Mouse (Mus musculus): ENCODE measurements around the gene Fgfr2. TPM values are rescaled to one million over a fixed set of nuclear protein-coding genes. Genes with fewer than 3 reads are reported as not detected.
"Not testable (repeated sequence)": the region's sequence is repeated elsewhere in the genome, so short reads cannot be mapped to it uniquely, and the experiment has no call there.

Fgfr2 gene
- polyA plus RNA-seq, 1 experiment from 2014 or later: 92.5 TPM

DNA sequence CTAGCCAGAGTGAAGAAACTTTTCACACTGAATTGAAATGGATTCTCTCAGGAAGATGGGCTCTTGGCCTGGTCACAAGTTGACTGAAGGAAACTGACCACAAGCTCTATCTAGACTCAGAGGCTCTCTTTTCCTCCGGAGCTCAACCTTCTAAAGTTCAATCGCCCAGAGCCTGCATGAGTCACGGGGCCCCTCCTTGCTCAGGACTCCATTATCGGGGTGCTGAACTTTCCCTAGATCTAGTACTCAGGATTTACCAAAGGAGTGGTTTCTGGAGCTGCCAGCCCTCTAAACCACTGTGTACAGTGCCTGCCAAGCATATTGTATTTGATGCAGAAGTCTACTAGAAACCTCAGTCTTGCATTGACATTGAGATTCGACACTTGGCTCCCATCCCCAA, 1666.4 kb downstream of the Fgfr2 start:
- H3K36me3 ChIP-seq: no peaks in the 10 kb centered on the region

GRCm38 (mm10) chr7:131437051-131437450, 1686.1 kb downstream of the Fgfr2 start:
- Histone ChIP-seq H3K27me3 (ENCODE audit: insufficient read depth, poor library complexity, severe bottlenecking) (no peaks in the 10 kb centered on the region), H3K4me1 (replicated peaks) (no peaks in the 10 kb centered on the region), H3K36me3 (peaks cover 6% of the 10 kb centered on the region; the same call in 1 of the 2 replicates), H3K4me3 (no peak overlapping the region), H3K27ac (no peak overlapping the region), H3K9me3 (no peaks in the 10 kb centered on the region)
- WGBS: 58% methylated on average over 3 of the region's 3 CpGs
- DNase-seq (ENCODE audit: low spot score): no peak

More for the DNA sequence above, 1666.4 kb downstream of the Fgfr2 start:
- DNase-seq (ENCODE audit: low spot score): no peak
- WGBS: 88% methylated on average over 5 of the region's 5 CpGs
- Histone ChIP-seq H3K27ac (no peak overlapping the region), H3K4me3 (no peak overlapping the region), H3K27me3 (ENCODE audit: insufficient read depth, poor library complexity, severe bottlenecking) (peaks cover 29% of the 10 kb centered on the region), H3K9me3 (0 out of 2 replicates have a peak, but pooled peaks cover 2% of the 10 kb centered on the region), H3K4me1 (replicated peaks) (no peaks in the 10 kb centered on the region)

GRCm38 (mm10) chr7:131434276-131434675, 1688.9 kb downstream of the Fgfr2 start:
- WGBS: 83% methylated on average over 1 of the region's 1 CpGs
- H3K27me3 ChIP-seq (ENCODE audit: insufficient read depth, poor library complexity, severe bottlenecking): no peaks in the 10 kb centered on the region
- H3K36me3 ChIP-seq: peaks cover 7% of the 10 kb centered on the region
- H3K4me1 ChIP-seq (replicated peaks): no peaks in the 10 kb centered on the region
- DNase-seq (ENCODE audit: low spot score): no peak
- H3K4me3 ChIP-seq: no peak overlapping the region
- H3K27ac ChIP-seq: no peak overlapping the region
- no peaks in the 10 kb centered on the region for H3K9me3 ChIP-seq

GRCm38 (mm10) chr7:131432244-131432643, 1690.9 kb downstream of the Fgfr2 start:
- Histone ChIP-seq H3K9me3 (no peaks in the 10 kb centered on the region), H3K36me3 (peaks cover 12% of the 10 kb centered on the region), H3K27ac (no peak overlapping the region), H3K27me3 (ENCODE audit: insufficient read depth, poor library complexity, severe bottlenecking) (no peaks in the 10 kb centered on the region), H3K4me1 (replicated peaks) (no peaks in the 10 kb centered on the region), H3K4me3 (no peak overlapping the region)
- WGBS: 29% methylated on average over 1 of the region's 1 CpGs
- peak; percentile 43 for DNase-seq (ENCODE audit: low spot score)

DNA sequence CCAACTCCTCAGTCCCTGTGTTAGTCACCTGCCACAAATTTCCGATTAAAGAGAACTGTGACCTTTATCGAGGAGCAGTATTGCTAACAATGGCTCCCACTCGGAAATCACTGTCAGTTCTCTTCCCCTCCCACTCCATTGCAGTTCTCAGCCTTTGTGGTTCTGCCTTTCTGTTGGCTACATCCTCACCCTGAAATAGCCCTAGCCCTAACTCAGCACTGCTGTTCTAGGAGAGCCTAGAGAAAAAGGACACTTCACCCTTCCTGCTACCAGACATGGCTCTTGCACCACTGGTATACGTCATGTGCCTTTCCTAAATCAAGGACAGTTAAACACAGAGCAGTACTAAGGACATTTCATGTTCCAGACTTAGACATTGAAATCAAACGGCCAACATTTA, 1695.8 kb downstream of the Fgfr2 start:
- Histone ChIP-seq H3K9me3 (no peaks in the 10 kb centered on the region), H3K27ac (no peak overlapping the region), H3K4me1 (replicated peaks) (no peaks in the 10 kb centered on the region), H3K27me3 (ENCODE audit: insufficient read depth, poor library complexity, severe bottlenecking) (no peaks in the 10 kb centered on the region), H3K4me3 (no peak overlapping the region), H3K36me3 (peaks cover 21% of the 10 kb centered on the region)
- no peak for DNase-seq (ENCODE audit: low spot score)
- 87% methylated on average over 5 of the region's 5 CpGs for WGBS

- Histone ChIP-seq H3K4me3 (no peak overlapping the region), H3K27me3 (ENCODE audit: insufficient read depth, poor library complexity, severe bottlenecking) (no peaks in the 10 kb centered on the region), H3K36me3 (peaks cover 14% of the 10 kb centered on the region; the same call in 1 of the 2 replicates), H3K9me3 (no peaks in the 10 kb centered on the region), H3K4me1 (replicated peaks) (no peaks in the 10 kb centered on the region), H3K27ac (no peak overlapping the region)
- no peak for DNase-seq (ENCODE audit: low spot score)
- WGBS: 84% methylated on average over 2 of the region's 2 CpGs
These were observed 1698.2 kb downstream of the Fgfr2 start for GRCm38 (mm10) chr7:131424912-131425311.

DNA sequence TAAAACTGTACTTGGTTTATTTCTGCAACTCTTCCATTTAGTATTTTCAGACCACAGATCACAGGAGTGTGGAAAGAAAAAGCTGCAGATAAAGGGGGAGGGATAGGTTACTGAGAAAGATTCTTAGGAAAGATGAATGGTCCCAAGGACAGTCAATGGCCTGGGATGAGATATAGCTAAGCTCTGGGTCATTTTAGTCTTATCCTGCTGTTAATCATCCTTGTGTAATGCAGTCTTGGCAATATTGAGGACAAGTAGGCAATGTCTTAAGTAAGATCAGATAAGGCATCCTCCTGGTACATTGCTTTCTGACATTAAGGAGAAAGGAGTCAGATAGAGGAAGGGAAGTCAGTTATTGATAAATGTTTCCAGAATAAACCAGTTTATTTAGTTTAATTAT, 1705.5 kb downstream of the Fgfr2 start:
- Histone ChIP-seq H3K4me3 (no peak overlapping the region), H3K9me3 (no peaks in the 10 kb centered on the region)
- no peak for DNase-seq (ENCODE audit: low spot score)

DNA sequence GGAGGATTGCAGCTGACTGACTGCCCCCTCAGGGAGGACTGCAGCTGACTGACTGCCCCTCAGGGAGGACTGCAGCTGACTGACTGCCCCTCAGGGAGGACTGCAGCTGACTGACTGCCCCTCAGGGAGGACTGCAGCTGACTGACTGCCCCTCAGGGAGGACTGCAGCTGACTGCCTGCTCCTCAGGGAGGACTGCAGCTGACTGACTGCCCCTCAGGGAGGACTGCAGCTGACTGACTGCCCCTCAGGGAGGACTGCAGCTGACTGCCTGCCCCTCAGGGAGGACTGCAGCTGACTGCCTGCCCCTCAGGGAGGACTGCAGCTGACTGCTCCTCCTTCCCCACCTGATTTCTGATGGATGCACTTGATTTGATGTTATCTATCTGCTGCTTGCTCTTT, 1706.4 kb downstream of the Fgfr2 start:
- not testable (repeated sequence) for H3K36me3 ChIP-seq; H3K9me3 ChIP-seq; H3K27me3 ChIP-seq (ENCODE audit: insufficient read depth, poor library complexity, severe bottlenecking); H3K4me3 ChIP-seq; H3K27ac ChIP-seq; DNase-seq (ENCODE audit: low spot score); H3K4me1 ChIP-seq (replicated peaks)

More for the DNA sequence above, 1705.5 kb downstream of the Fgfr2 start:
- no peak overlapping the region for H3K27ac ChIP-seq
- no peaks in the 10 kb centered on the region for H3K36me3 ChIP-seq
- H3K4me1 ChIP-seq (replicated peaks): no peaks in the 10 kb centered on the region
- H3K27me3 ChIP-seq (ENCODE audit: insufficient read depth, poor library complexity, severe bottlenecking): no peaks in the 10 kb centered on the region

DNA sequence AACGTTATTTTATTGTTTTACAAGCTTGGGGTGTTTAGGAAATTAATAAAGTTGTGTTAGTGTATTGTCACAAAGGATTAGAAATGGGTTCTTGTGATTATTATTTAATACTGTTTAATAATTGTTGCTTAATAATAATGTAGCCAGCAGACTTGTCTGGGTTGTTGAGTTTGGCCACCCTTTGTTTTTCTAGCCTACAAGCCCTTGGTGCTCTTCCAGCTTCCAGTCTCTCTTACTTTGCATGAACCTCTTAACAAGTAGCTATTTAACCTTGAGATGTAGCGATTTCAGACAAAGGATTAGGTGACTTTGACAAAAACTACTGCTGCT, 1711.2 kb downstream of the Fgfr2 start:
- Histone ChIP-seq H3K9me3 (no peaks in the 10 kb centered on the region), H3K36me3 (no peaks in the 10 kb centered on the region), H3K4me3 (no peak overlapping the region), H3K27ac (no peak overlapping the region), H3K27me3 (ENCODE audit: insufficient read depth, poor library complexity, severe bottlenecking) (no peaks in the 10 kb centered on the region), H3K4me1 (replicated peaks) (peaks cover 22% of the 10 kb centered on the region)
- 73% methylated on average over 2 of the region's 2 CpGs for WGBS
- DNase-seq (ENCODE audit: low spot score): no peak

GRCm38 (mm10) chr7:131411221-131411940, 1711.8 kb downstream of the Fgfr2 start:
- Histone ChIP-seq H3K27me3 (ENCODE audit: insufficient read depth, poor library complexity, severe bottlenecking) (no peaks in the 10 kb centered on the region), H3K4me3 (peak overlapping the region; percentile 99), H3K9me3 (no peaks in the 10 kb centered on the region), H3K27ac (no peak overlapping the region), H3K36me3 (no peaks in the 10 kb centered on the region), H3K4me1 (replicated peaks) (peaks cover 22% of the 10 kb centered on the region)
- WGBS: 68% methylated on average over 10 of the region's 10 CpGs
- DNase-seq (ENCODE audit: low spot score): no peak

- WGBS: under 1% methylated on average over 42 of the region's 42 CpGs
- H3K36me3 ChIP-seq: no peaks in the 10 kb centered on the region
- H3K4me3 ChIP-seq: peak within 1 kb of the TSS; percentile 99
- peaks cover 22% of the 10 kb centered on the region for H3K4me1 ChIP-seq (replicated peaks)
- H3K27ac ChIP-seq: peak within 1 kb of the TSS; percentile 96
- peak; percentile 97 for DNase-seq (ENCODE audit: low spot score)
- no peaks in the 10 kb centered on the region for H3K9me3 ChIP-seq
- no peaks in the 10 kb centered on the region for H3K27me3 ChIP-seq (ENCODE audit: insufficient read depth, poor library complexity, severe bottlenecking)
These were observed 1712.6 kb downstream of the Fgfr2 start, which contains the start of the genes Ikzf5 and Acadsb for GRCm38 (mm10) chr7:131410416-131411058. TSS of gene Ikzf5 (minus strand) at chr7:131410521. TSS of gene Acadsb (plus strand) at chr7:131410601.

GRCm38 (mm10) chr7:131409988-131410385, 1713.2 kb downstream of the Fgfr2 start:
- no peaks in the 10 kb centered on the region for H3K9me3 ChIP-seq
- WGBS: under 1% methylated on average over 38 of the region's 38 CpGs
- H3K4me3 ChIP-seq: peak overlapping the region; percentile 99
- H3K4me1 ChIP-seq (replicated peaks): peaks cover 22% of the 10 kb centered on the region
- H3K36me3 ChIP-seq: no peaks in the 10 kb centered on the region
- DNase-seq (ENCODE audit: low spot score): no peak
- peak overlapping the region; percentile 96 for H3K27ac ChIP-seq
- H3K27me3 ChIP-seq (ENCODE audit: insufficient read depth, poor library complexity, severe bottlenecking): no peaks in the 10 kb centered on the region

GRCm38 (mm10) chr7:131409321-131409987, 1713.7 kb downstream of the Fgfr2 start:
- Histone ChIP-seq H3K27me3 (ENCODE audit: insufficient read depth, poor library complexity, severe bottlenecking) (no peaks in the 10 kb centered on the region), H3K36me3 (no peaks in the 10 kb centered on the region), H3K4me1 (replicated peaks) (peaks cover 22% of the 10 kb centered on the region), H3K27ac (peak overlapping the region; percentile 96), H3K4me3 (peak overlapping the region; percentile 99), H3K9me3 (no peaks in the 10 kb centered on the region)
- WGBS: 10% methylated on average over 16 of the region's 16 CpGs
- no peak for DNase-seq (ENCODE audit: low spot score)

Data from hindbrain, embryonic 10.5 days (tissue).